Mouse (Mus musculus) common myeloid progenitor, adult 5-6 weeks (primary cell): ENCODE measurements around the gene Pld5. TPM values are rescaled to one million over a fixed set of nuclear protein-coding genes. Genes with fewer than 3 reads are reported as not detected.
"Not testable (repeated sequence)": the region's sequence is repeated elsewhere in the genome, so short reads cannot be mapped to it uniquely, and the experiment has no call there.

ENCODE experiments used
- ATAC-seq: replicated peaks from 2 replicates; pipeline ENCODE4 v1.8.0; 2016; ENCODE audit warnings: low read depth, mild to moderate bottlenecking, moderate TSS enrichment, inconsistent platforms; ENCODE audit not compliant: poor library complexity, severe bottlenecking
- total RNA-seq: library from RNA; stranded (forward); fragments of 200-1000, 187-1606 nt; gene quantifications from 2 replicates; pipeline ENCODE4 v1.2.3, GENCODE M21; 2017

Pld5 gene
- total RNA-seq, 1 experiment from 2014 or later = not detected

GRCm38 (mm10) chr1:175979014-175979413 lies 296.1 kb downstream of the Pld5 start, which contains the start of gene Rbm8a2:
Gene Rbm8a2 (minus strand): TSS chr1:175979114.
- not testable (repeated sequence) for ATAC-seq

- ATAC-seq = no peak
Measured at GRCm38 (mm10) chr1:175970710-175971109, 304.4 kb downstream of the Pld5 start.

- ATAC-seq = no peak
Measured at GRCm38 (mm10) chr1:175967004-175967745, 307.9 kb downstream of the Pld5 start.

GRCm38 (mm10) chr1:175961786-175962185 lies 313.3 kb downstream of the Pld5 start:
- no peak for ATAC-seq

- ATAC-seq = no peak
Measured at GRCm38 (mm10) chr1:175950851-175951250, 324.3 kb downstream of the Pld5 start.

GRCm38 (mm10) chr1:175950421-175950820 lies 324.7 kb downstream of the Pld5 start:
- ATAC-seq = no peak

- ATAC-seq = no peak
Measured at GRCm38 (mm10) chr1:175946718-175947315, 328.3 kb downstream of the Pld5 start.

GRCm38 (mm10) chr1:175943168-175943567 lies 331.9 kb downstream of the Pld5 start:
- ATAC-seq = no peak

GRCm38 (mm10) chr1:175938731-175939130 lies 336.4 kb downstream of the Pld5 start:
- ATAC-seq = no peak

GRCm38 (mm10) chr1:175936282-175936737 lies 338.8 kb downstream of the Pld5 start:
- peak; percentile 97 for ATAC-seq

GRCm38 (mm10) chr1:175931391-175931790 lies 343.7 kb downstream of the Pld5 start:
- ATAC-seq = no peak

GRCm38 (mm10) chr1:175923848-175924787 lies 351.0 kb downstream of the Pld5 start:
- ATAC-seq = peak; percentile 95

GRCm38 (mm10) chr1:175921091-175921490 lies 354.0 kb downstream of the Pld5 start:
- no peak for ATAC-seq

- no peak for ATAC-seq
Measured at GRCm38 (mm10) chr1:175920029-175920428, 355.1 kb downstream of the Pld5 start, which contains the start of gene Gm38100. Gene Gm38100 (plus strand): TSS chr1:175920329.

- no peak for ATAC-seq
Measured at GRCm38 (mm10) chr1:175913728-175914303, 361.3 kb downstream of the Pld5 start.
